Mouse (Mus musculus): ENCODE measurements around the gene Wwox.

The Wwox gene

DNA sequence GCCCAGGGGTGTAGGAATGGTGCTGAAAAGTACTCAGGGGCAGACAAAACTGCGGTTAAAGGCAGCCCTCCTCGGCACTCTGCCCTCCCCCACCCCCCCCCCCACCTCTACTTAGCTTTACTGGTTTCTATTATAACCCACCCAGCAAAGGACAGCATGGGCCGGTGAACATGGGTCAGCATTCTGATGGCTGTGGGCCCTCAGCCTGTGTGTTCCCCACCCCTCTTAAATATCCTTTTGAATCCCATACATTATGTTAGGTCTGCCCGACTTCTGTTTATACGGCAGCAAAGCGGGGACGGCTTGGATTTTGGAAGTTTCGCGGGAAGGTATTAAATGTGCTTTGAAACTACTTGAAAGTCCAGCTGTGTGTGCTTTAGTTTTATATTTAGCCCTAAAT is 722.1 kb downstream of the Wwox start:
- DNase-seq (ENCODE audit: low read depth): no peak

GRCm38 (mm10) chr8:115164872-115165271 is 725.4 kb downstream of the Wwox start:
- no peak for DNase-seq (ENCODE audit: low read depth)

DNA sequence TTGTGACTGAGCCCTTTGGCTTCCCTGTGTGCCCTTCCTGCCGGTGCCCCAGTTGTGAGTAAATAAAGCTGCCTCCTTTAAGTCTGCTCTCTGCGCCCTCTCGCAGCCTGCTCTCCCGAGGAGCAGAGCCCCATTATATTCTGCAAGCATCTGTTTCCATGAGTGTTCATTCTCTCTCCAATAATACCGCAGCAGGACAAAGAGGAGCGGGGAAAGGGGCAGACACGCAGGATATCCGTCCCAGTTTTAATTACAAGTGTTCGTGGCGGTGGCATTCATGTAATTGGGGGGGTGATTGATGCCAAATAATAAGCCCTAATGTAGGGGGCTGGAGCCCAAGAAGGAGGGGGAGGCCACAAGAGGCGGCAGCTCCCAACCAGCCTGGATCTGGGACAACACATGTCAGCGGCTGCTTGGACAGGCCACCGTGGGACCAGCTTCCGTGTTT is 734.2 kb downstream of the Wwox start:
- DNase-seq (ENCODE audit: low read depth): no peak

DNA sequence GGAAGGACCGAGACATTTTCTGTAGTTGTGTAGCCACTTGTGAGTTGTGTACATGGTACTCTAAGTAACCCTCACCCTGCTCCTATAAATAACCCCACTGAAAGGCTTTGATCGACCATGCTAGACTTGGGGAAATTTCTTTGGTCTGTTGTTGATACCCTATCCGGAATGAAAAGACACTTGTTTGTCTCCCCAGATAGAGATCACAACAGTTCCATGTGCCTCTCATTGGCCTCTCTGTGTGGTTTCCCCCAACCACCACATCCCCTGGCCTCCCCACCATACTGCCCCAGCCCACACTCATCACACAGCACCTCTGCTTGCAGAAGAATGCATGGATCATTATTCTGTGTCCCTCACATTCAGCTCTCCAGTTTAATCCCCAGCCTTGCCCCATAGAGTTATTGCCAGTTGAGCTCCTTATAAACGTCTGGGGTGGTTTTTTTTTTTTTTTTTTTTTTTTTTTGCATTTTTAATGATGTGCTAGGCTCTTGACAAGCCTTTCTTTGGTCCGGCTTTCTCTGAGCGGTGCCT is 746.0 kb downstream of the Wwox start:
- DNase-seq (ENCODE audit: low read depth): no peak

GRCm38 (mm10) chr8:115186121-115186811 is 746.8 kb downstream of the Wwox start:
- DNase-seq (ENCODE audit: low read depth): no peak

DNA sequence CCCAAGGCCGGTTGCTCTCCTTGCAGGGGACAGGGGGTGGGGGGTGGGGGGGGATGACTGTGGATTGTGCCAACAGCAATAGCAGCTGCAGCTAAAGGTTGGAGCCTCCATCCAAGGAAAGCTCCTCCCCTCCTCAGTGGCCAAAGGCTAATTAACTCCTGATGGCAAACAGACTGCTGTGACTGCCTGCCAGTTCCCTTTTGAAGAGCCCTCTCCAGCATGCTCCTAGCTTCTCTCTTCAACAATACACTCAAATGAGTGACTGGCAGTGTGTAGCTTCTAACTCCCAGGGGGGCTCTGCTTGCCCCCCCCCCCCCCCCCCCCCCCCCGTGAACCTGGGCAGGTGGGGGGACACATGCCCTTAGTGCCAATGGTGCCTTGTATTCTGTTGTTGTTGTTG is 747.4 kb downstream of the Wwox start:
- DNase-seq (ENCODE audit: low read depth): no peak

DNA sequence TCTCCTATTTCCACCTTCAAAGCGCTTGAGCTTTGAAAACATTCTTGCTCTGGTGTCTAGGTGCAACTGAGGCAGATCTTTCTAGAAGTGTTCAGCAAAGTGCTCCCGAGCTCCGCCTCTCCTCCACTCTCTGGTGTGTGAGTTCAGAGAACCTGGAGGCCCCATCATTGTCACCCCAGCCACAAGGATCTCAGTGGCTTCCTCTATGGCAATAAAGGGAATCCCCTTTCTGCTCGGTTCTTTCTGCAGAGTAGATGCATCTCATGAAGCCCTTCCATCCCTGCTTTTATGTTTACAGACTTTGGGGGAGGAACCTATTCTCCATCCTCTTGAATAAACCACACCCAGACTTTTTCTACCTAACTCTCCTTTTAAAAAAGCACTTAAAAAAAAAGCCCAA is 749.0 kb downstream of the Wwox start:
- DNase-seq (ENCODE audit: low read depth): no peak

DNA sequence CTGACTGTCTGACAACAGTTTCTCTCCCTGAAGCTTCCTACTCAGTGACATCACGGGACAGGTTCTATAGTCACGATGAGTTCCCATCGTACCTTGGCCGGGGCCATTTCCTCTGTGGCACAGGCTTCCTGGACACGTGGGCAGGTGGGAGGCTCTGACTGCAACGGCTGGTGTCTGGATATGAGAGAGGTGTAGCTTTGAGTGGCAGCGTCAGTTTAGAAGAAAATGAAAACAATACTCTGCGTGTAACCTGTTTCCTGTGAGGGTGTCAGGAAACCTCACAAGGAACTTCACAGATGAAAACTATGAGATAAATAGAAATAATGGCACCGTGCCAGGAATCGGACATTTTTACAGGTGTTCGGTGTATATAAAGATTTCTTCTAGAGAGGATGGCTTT is 750.4 kb downstream of the Wwox start:
- DNase-seq (ENCODE audit: low read depth): no peak

- no peak for DNase-seq (ENCODE audit: low read depth)
These were observed 754.3 kb downstream of the Wwox start for GRCm38 (mm10) chr8:115193767-115194166.

GRCm38 (mm10) chr8:115195334-115195733 is 755.9 kb downstream of the Wwox start:
- DNase-seq (ENCODE audit: low read depth): no peak

DNA sequence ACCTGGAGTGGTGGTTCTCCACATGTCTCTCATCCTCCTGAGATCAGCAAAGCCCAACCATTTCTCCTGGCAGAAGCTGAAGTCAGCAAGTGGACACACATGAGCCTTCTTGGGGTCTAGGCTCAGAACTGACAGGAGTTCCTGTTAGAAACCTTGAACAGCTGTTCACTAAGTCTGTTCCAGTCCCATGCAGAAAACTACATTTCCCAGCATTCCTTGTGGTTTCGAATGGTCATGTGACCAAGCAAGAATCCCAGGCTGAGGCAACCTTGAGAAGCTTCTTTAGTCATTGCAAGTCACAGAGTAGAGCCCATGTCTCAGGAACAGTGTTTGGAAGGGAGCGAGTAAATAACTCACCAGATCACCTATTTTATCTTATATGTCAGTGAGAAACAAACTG is 757.4 kb downstream of the Wwox start:
- DNase-seq (ENCODE audit: low read depth): no peak

DNA sequence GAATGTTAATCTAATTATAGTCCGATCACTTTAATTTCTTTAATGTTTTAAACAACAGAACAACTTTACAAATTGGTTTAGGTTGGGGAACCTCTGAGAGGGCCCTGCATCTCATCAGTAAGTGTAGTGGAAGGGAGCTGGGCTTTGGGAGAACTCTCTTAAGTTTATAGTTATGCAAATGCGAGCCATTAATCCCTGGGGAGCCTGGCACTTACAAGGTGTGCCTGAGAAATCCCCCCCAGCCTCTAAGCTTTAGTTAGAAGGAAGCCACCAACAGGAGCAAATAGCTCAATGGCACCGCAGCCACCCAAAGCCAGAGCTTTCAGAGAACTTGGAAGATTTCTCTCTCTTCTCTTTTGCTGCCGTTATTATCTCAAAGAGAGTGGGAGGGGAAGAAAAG is 759.7 kb downstream of the Wwox start:
- no peak for DNase-seq (ENCODE audit: low read depth)

DNA sequence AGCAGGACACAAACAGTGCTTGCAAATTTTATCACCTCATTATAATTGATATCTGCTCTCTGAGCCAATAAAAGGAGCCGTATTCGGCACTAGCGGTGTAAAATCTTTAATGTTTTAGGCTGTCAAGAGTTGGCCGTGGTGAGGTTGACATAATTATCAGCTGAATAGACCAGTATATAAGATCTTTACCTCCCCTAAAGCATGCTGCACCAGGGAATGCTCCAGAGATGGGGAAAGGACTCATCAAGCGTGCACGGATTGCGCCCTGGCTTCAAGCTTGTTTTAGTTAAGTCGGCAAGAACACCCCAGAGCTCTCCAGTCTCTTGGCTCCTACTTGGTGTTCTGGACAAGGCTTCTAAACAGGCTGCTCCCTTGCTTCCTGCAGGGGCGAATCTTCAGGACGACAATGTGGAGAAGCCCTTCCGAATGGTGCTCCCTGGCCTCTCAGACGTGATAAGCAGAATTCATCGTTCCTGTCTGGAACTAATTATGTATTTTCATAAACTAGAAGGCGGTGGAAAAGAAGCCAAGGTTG is 760.2 kb downstream of the Wwox start:
- DNase-seq (ENCODE audit: low read depth): no peak

GRCm38 (mm10) chr8:115201726-115202125 is 762.3 kb downstream of the Wwox start:
- no peak for DNase-seq (ENCODE audit: low read depth)

DNA sequence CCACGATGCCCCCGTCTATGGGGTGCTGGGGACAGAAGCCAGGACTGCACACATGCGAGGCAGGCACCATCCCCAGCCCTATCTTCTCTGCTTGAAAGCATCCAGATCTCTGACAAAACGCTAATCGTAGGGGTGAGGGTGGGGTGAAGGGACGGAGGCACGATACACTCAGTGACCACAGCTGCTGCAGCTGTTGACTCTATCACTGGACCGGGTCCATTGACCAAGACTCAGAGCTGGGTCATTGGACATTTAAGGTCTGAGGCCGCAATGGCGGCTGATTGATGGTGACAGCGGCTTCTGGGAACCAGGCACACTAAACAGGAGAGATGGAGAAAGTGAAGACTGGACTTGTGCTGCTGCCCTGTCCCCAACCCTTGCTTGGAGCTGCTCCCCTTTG is 768.0 kb downstream of the Wwox start:
- DNase-seq (ENCODE audit: low read depth): no peak

DNA sequence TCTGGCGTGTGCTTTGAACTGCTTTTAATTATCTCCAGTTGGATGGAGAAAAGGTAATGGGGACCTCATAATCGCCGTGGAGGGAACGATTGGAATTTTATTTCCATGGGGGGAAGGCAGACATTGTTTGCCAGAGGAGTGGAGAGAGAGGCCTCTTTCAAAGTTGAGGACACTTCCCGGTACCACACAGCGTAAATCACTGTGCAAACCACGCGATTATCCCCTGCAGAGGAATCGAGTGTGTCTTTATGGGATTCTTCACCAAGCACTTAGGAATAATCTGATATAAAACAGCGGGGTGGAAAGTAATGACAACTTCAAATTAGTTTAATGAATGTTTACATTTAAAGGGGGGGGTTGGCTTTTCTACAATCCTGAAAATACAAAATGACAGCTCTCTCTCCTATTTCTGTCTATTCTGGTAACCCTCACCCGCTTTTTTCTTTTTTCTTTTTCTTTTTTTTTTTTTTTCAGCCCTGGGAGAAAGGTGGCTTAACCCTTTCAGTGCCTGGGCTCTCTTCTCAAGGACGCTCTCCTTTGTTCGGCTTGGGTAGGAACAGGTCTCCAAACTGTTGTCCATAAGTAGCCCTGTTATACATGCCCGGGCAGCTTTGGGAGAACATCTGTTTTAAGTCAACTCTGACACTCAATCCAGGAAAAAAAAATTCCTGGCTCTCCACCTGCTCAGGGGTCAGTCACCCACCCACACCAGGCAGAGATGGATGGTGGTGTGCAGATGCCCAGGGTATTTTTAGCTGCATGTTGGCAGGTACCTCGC is 769.1 kb downstream of the Wwox start:
- DNase-seq (ENCODE audit: low read depth): no peak

GRCm38 (mm10) chr8:115210014-115210413 is 770.6 kb downstream of the Wwox start:
- no peak for DNase-seq (ENCODE audit: low read depth)

DNA sequence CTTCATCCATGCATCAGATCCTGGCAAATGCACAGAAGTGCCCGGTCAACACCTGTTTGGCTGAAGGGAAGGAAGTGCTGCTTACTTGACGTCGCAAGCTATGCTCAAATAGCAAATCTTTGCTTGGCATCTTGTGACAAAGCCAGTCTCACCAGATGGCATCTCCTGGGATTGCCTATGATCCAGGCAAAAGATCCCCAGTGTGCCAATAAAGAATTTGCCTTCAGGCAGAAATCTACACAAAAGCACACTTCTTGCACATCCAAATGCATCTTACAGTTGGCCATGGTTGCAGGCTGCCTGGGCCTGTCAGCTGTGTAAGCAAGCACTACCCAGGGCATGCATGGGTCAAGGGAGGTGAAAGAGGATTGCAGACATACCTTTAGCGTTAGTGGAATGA is 773.7 kb downstream of the Wwox start:
- no peak for DNase-seq (ENCODE audit: low read depth)

DNA sequence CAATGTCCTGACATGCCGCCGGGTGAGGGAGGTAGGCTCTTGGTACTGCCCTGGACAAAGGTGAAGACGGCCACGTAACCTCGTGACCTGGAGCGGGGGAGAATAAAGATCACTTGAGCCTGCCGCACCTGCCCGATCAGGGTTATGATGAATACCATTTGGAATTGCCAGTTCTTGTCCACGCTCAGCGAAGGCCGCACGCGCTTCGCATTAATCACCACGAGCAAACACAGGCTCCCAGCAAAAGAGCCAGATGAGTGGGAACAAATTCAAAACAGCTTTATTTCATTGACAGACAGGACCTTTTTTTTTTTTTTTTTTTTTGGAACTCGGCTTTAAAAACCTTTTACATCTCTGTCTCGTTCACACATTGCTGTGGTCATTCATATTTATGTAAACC is 775.4 kb downstream of the Wwox start:
- no peak for DNase-seq (ENCODE audit: low read depth)

- DNase-seq (ENCODE audit: low read depth): no peak
These were observed 777.3 kb downstream of the Wwox start for GRCm38 (mm10) chr8:115216801-115217200.

DNA sequence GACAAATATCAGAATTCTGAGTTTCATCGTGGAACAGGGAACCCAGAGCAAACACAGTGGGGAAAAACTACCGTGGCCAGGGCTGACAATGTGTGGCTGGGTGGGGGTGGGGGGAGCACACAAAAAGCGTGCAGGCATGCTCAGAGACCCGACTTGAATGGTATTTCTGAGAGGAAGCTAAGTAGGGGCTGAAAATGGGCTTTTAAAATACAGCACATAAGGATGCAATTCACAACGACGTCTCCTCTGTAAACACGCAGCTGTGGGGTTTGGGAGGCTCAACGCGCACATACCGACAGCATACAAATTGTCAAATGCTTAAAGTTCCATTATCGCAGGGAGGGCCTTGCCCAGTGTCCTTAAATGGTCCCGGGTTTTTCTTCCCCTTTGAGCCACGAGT is 783.1 kb downstream of the Wwox start:
- DNase-seq (ENCODE audit: low read depth): no peak

DNA sequence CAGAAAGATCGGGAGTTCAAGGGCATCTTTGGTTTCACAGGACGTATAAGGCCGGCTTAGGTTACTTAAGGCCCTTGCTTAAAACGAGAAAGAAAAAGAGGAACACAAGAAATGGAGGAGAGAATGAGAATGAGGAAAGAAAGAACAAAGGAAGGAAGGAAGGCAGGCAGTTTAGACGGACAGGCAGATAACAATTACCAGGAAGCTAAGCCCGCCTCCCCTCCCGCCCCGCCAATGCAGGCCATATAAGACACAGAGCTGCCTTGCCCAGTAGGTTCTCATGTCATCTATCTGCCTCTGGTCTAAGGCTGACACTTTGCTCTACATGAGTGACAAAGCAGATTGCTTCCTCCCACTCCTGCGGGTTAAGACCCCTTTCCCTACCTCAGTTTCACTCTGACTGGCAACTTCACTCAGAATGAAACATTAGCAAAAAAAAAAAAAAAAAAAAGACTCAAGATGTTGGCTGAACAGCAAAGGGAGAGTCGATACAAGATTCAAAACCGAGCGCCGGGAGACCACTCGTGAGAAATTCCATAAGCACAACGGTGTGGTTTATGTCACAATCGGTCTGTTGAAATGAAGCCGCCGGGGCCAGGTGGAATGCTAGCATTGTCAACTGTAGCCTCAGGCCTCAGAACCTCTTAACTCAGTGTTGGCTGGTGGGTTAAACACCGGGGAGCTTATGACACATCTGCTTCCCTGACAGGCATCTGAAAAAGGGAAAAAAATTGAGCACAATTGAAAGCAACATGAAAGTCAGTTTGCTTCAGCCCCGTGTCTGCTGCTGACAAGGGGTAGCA is 787.5 kb downstream of the Wwox start:
- no peak for DNase-seq (ENCODE audit: low read depth)
